Mouse (Mus musculus): ENCODE results near the gene Nrap.

- TF ChIP-seq EP300 (optimal IDR thresholded peaks at IDR 0.05) (no peak), CTCF (IDR thresholded peaks at IDR 0.05; ENCODE audit: low read depth) (no peak)
Measured at GRCm38 (mm10) chr19:56378554-56379172, 11.2 kb downstream of the Nrap start.

Measured in stomach, postnatal 0 days (tissue).